Comparison of ENCODE assay signal across 16 mouse cellular contexts in genomic region chr1:131993169-131994040, GRCm38 (mm10). TPM values are rescaled to one million over a fixed set of nuclear protein-coding genes. Genes with fewer than 3 reads are reported as not detected.
A peak's percentile ranks its signal among the peaks of the same experiment; 100 is the strongest.
DNase-seq lines count a peak whose midpoint lies in the region; ATAC-seq lines count a peak whose summit lies in the region.
"Had no signal": no experiment of that assay in that cellular context is flagged by ENCODE, and none has a peak within 500 bp of the region (broad histone marks: within the 10 kb centered on the region; RNA-seq: fewer than 3 reads in every experiment).

No protein-coding gene starts in this region.

- no peak for ATAC-seq in midbrain, embryonic 14.5 days (ENCODE audit: low FRiP score, low TSS enrichment)
- ATAC-seq: Patski had no signal

- H3K9me3 ChIP-seq in midbrain, embryonic 14.5 days (ENCODE audit: control insufficient read depth, low read length): no peaks in the 10 kb centered on the region
- H3K9me3 ChIP-seq: embryonic facial prominence, embryonic 15.5 days; forebrain, embryonic 12.5 days; hindbrain, embryonic 12.5 days; lung, embryonic 15.5 days had no signal

- WGBS in midbrain, embryonic 14.5 days: 85% methylated on average over 12 of the region's 12 CpGs

- H3K4me2 ChIP-seq in midbrain, embryonic 14.5 days (ENCODE audit: low read length): no peak overlapping the region
- H3K4me2 ChIP-seq: embryonic facial prominence, embryonic 15.5 days; forebrain, embryonic 12.5 days; hindbrain, embryonic 12.5 days; lung, embryonic 15.5 days had no signal

- H3K27me3 ChIP-seq in midbrain, embryonic 14.5 days (ENCODE audit: control insufficient read depth, insufficient read depth, low read length): no peaks in the 10 kb centered on the region
- H3K27me3 ChIP-seq: embryonic facial prominence, embryonic 15.5 days; forebrain, embryonic 12.5 days; hindbrain, embryonic 12.5 days; lung, embryonic 15.5 days; Patski had no signal

- H3K27ac ChIP-seq in midbrain, embryonic 14.5 days (replicated peaks; ENCODE audit: low read depth, low read length): no peak overlapping the region
- H3K27ac ChIP-seq: embryonic facial prominence, embryonic 15.5 days; forebrain, embryonic 12.5 days; hindbrain, embryonic 12.5 days; kidney, postnatal 0 days; lung, embryonic 15.5 days had no signal

- peak; percentile 77 to 79 for DNase-seq in kidney, adult 8-10 months
- DNase-seq in kidney, postnatal 4 days: no peak
- DNase-seq in adipocyte (ENCODE audit: low spot score): peak; percentile 85
- DNase-seq in adrenal gland, postnatal 25 days: peak; percentile 75
- DNase-seq in skeletal muscle tissue, adult 2 months (ENCODE audit: low read depth, low spot score): peak; percentile 61
- no peak for DNase-seq in retina, embryonic 14.5 days (ENCODE audit: low spot score)
- no peak for DNase-seq in midbrain, embryonic 14.5 days
- DNase-seq: right cerebral cortex, postnatal 25 days; thymus, postnatal 14 days had no signal

- no peaks in the 10 kb centered on the region for H3K4me1 ChIP-seq in midbrain, embryonic 14.5 days (ENCODE audit: control insufficient read depth, insufficient read depth, low read length)
- H3K4me1 ChIP-seq: embryonic facial prominence, embryonic 15.5 days; forebrain, embryonic 12.5 days; hindbrain, embryonic 12.5 days; lung, embryonic 15.5 days had no signal

- H3K9ac ChIP-seq in midbrain, embryonic 14.5 days (replicated peaks; ENCODE audit: low read length): no peak overlapping the region
- H3K9ac ChIP-seq: embryonic facial prominence, embryonic 15.5 days; forebrain, embryonic 12.5 days; hindbrain, embryonic 12.5 days; lung, embryonic 15.5 days had no signal

- H3K4me3 ChIP-seq in midbrain, embryonic 14.5 days (replicated peaks; ENCODE audit: low read depth, low read length): no peak overlapping the region
- H3K4me3 ChIP-seq: embryonic facial prominence, embryonic 15.5 days; forebrain, embryonic 12.5 days; hindbrain, embryonic 12.5 days; lung, embryonic 15.5 days had no signal

- no peaks in the 10 kb centered on the region for H3K36me3 ChIP-seq in midbrain, embryonic 14.5 days (ENCODE audit: control insufficient read depth, insufficient read depth, low read length)
- H3K36me3 ChIP-seq: embryonic facial prominence, embryonic 15.5 days; forebrain, embryonic 12.5 days; hindbrain, embryonic 12.5 days; lung, embryonic 15.5 days had no signal

RNA-seq across cellular contexts. Expression of gene Elk4, which starts 14.0 kb away (rescaled TPM):
- total RNA-seq in adrenal gland, postnatal 25 days (2021): 100 and 117 TPM in 2 replicates
- polyA plus RNA-seq in midbrain, embryonic 14.5 days (2014; fragmentation: Nextera tagmentation; extraction: Ambion mirVana): 14.4 and 17.1 TPM in 2 replicates

RNA-seq across cellular contexts. Expression of gene Slc45a3, which starts 30.6 kb away (rescaled TPM):
- 12.6 and 15.5 TPM in 2 replicates for total RNA-seq in adrenal gland, postnatal 25 days (2021)
- 2.6 and 6.4 TPM in 2 replicates for polyA plus RNA-seq in midbrain, embryonic 14.5 days (2014; fragmentation: Nextera tagmentation; extraction: Ambion mirVana)
- total RNA-seq: neutrophil, adult 5-6 weeks had no signal

Comparison
In these comparisons a context has a peak if more than half of its experiments do, and no peak if none do; other contexts are left out.
1. DNase-seq: peak in kidney, adult 8-10 months (2 of 2), adipocyte (single experiment), adrenal gland, postnatal 25 days (single experiment) and skeletal muscle tissue, adult 2 months (single experiment); none in kidney, postnatal 4 days (0 of 2), retina, embryonic 14.5 days (single experiment) and midbrain, embryonic 14.5 days (single experiment).